Mouse (Mus musculus) embryo, embryonic 10 days (tissue): ENCODE measurements around the gene C1ql1.
"Not testable (repeated sequence)": the region's sequence is repeated elsewhere in the genome, so short reads cannot be mapped to it uniquely, and the experiment has no call there.

Experiments used
- DNase-seq: peaks from one replicate; pipeline ENCODE4 v3.0.0-alpha.2; 2015; ENCODE audit warnings: low spot score

The C1ql1 gene

DNA sequence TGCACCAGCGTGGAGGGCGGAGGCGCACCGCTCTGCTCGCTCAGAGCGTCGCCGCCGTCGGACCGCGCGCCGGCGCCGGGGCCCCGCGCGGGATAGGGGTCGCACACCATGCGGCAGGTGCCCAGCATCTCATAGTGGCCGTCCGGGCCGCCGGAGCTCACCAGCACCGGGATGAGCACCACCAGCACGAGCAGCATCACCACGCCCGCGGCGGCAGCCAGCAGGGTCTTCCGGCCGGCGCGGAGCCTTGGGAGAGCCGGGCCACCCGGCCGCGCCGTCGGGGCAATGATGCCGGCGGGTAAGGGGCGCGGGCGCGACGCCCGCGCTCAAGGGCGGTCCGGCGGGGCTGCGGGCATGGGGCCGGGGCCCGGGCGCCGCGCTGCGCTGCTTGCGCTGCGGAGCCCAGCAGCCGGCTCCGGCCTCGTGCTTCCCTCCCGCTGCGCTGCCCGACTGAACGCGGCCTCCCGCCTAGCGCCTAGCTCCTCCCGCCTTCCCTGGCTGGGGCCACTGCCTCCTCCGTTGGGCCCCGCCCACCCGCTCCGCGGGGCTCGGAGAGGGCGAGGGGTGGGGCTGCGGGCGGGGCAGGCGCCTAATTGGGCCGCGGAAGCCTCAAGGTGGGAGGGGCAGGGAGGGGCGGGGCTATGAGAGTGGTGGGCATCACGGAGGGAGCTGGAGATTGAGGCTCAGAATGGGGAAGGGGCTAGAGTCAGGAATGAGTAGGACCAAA, at the start of gene C1ql1:
Gene C1ql1, minus strand, starts transcription at position 424 of the 727 bp plus-strand sequence.
- DNase-seq, result peak; percentile 95

DNA sequence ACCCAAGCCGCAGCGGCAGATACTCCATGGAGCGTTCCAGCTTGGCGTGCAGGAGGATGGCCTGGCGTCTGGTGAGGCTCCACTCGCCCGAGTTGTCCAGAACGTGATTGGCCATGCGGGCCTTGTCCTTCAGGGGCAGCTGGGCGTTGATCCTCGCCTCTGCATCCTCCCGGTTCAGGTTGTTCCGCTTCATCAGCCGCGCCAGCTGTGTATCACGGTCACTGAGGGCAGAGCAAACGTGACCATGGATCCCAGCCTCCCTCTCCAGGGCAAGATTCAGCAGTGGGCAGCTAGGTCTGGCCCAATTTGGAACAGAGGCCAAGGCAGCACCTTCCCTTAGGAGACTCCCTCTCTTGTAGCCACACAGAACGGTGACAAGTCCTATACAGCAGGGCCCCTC, 48.5 kb upstream of the C1ql1 start:
- no peak for DNase-seq

DNA sequence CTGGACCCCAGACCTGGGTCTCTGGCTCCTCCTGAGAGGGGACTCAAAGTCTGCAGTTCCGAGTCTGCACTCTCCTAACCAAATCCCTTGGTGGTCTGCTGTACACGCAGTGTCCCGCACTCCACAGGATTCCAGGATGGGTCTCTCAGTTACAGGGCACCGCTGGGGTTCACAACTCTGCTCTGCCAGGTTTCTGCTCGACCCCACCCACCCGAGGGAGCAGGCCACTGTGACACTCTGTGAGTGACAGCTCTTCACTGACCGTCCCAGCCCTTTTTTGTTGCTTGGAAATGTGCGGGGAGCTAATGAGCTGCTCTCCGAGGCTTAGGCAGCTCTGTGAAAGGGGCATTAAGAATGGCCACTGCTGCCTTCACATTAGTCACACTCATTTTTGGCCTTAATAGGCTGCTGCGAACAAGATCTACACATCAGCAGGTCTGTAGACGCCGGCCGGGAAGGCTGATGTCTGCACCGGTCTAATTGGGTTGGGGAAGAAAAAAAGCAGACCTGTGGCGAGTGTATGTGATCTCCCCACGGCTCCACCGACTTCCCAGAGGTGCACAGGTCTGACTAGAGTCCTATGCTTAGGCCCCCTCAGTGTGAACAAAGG, 47.0 kb upstream of the C1ql1 start:
- DNase-seq, result peak; percentile 39

DNA sequence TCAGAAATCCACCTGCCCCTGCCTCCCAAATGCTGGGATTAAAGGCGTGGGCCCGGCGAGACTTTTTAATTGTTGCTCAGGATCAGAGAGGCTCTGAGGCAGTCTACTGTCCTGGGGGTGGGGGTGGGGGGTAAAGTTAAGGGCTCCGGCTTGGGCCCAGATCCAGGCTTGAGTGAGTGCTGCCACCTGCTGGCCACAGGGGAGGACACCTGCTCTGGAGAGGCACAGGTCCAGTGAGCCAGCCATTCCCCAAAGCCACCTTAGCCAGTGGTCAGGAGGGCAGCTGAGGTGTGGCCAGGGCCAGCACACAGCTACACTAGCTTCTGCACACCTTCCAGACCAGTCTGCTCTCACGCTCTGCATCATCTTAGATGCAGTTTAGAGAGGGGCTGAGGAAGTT, 46.5 kb upstream of the C1ql1 start:
- DNase-seq, result peak; percentile 89

DNA sequence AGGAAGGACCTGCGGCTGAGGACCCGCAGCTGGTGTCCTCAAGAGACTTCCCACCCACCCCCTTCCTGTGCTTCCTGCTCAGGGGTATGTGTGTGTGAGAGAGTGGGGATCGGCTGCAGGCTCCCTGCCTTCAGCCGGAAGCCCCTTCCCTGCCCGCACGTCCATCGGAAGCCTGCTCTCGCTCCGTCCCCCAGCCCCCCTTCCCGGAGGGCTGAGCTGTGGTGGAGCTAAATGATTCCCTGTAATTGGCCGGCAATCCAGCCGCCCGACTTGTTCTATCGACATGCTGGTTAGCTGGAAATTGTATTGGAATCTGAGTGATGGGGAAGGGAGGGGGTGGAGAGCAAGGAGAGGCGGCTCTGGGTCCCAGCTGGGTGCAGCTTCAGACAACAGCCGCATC, 45.2 kb upstream of the C1ql1 start:
- DNase-seq, result peak; percentile 57

DNA sequence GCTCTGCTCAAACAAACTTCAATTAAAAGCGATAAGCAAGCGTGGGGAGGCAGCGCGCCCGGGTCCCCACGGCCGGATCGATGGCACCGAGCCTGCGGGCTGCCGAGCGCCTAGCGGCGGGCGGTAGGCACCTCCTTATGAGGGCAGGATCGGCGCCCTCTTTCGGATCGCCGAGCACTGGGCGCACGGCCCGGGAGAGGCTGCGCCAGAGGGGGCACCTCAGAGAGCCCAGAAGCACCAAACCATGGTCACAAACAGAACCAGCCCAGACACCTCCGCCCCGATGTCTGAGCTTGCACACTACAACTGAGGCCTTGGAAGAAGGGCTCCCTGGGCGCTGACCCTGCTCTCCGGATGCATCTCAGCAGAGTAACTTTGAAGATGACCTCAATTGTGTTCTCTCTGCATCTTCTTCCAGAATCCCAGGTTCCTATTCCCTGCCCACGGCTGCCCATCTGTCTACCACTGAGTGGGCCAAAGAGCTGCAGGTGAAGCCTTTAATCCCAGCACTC, 43.7 kb upstream of the C1ql1 start:
- DNase-seq, result peak; percentile 62

DNA sequence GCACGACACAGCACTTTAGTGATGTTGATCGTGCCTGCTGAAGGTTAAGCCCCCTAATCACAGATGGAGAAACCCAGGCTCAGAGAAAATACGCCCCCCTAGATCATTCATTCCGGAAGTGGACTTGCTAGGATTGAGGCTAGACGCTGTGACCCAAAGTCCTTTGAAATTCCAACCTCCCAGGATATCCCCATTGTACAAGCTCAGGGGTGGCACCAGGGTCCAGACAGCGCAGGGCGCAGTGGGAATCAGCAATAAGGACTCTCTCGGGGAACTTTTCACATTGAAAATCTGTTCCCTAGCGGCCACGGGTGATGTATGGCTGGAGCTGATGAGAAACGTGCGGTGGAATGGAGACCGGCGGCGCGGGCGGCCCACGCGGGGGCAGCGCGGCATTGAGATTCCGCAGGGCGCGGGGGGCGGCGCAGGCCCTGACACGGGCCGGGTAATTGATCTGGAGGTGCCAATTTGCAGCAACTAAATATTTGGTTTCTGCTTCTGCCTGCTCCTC, 43.2 kb upstream of the C1ql1 start:
- no peak for DNase-seq

DNA sequence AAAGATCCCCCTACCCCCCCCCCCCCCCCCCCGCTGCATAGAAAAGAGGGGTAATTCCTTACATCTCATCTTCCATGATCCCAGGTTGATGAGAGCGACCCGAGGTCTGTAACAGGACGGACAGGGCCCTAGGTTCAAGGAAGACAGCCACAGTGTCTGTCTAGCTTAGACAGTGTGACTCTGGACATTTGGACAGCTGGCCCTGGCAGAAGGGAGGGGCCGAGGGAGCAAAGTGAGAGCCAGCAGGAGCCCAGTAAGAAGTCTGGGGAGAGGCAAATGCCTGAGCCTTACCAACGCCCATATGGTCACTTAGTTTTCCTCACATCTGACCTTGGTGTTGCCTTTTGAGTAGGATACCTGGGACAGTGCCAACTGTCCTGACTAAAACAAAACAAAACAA, 38.7 kb upstream of the C1ql1 start:
- DNase-seq, result peak; percentile 31

DNA sequence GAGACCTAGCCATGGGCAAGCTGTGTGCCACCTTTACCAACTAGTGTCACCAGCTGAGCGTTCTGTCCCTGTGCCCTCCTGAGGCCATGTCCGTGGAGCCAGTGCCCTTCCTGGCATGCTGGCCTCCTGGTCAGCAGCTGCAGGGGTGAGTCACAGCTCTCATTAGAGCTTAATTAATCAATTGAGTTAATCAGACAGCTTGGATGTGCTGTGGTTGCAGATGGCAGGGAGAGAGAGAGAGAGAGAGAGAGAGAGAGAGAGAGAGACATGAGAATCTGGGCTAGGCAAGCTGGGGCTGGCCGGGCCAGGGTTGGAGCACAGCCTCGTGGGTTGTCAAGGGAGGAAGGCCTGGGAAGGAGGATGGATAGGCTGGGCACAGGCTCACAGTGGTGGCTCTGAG, 38.1 kb upstream of the C1ql1 start:
- no peak for DNase-seq

DNA sequence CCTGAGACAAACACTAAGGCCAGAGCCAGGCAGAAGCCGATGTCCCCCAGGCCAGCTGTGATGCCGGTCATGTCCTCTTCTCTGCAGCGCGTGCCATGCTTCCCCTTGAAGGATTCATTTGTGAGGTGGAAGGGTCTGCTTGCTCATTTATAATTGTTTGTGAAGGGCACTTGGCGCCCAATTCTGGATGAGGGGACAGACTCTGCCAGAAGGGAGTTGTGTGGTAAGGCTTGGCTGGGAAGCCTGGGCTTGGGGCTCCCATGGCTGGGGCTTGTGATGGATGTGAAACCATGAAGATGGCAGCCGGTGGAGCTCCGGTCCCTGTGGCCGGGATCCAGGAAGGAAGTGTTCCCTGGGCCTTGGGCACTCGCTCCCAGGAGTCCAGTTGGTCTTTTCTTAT, 37.6 kb upstream of the C1ql1 start:
- DNase-seq, result no peak

DNA sequence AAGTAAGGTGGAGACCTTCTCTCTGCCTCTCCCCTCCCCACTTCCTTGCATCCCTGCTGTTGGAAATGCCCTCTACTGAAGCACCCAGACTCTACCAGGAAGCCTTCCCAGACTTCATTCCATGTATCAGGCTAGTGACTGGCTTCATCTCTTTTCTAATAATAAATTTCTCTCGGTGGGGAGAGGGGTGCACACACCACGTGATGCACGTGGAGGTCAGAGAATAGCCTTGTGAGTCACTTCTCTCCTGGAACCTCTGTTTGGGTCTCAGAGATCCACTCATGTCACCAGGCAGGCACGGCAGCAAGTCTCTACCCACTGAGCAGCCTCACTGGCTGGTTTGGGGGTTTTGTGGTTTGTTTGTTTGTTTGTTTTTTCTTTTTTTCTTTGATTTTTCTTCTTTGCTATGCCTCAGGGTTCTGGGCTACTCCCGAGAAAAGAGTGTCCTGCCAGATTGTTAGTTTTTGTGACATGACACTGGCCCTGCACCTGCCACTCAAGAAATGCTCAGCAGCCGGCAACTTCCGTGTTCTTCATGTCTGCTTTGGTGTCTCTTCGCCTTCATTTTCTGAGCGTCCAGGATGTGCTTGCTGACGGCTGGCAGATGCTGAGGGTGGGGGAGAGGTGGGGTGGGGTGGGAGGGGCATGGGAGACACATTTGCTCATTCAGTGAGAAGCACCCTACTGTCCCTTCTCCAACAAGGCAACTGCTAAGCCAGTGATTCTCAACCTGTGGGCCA, 34.8 kb upstream of the C1ql1 start:
- no peak for DNase-seq

DNA sequence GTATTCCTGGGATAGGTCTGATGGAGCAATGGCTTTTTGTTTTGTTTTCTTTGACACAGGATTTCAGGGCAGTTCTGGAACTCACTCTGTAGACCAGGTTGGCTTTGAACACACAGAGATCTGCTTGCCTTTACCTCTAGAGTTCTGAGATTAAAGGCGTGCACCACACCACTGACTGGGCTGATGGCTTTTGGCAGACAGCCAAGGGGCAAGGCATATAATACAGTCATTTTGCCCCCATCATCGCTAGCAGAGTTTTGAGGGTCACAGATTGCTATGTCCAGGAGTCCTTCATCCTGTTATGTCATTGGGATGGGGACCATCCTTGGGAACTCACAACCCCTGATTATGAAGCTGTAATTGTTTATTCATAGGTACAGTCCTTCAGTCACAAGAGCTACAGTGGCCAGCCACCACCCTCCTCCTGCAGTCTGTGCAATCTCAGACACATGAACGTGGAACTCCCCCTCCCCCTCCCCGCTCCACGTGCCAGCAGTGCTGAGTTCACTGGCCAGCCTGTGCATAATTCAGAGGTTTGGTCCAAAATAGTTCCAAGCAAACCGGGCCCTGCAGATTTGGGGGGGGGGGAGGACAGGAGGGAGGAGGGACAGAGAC, 31.7 kb upstream of the C1ql1 start:
- no peak for DNase-seq

DNA sequence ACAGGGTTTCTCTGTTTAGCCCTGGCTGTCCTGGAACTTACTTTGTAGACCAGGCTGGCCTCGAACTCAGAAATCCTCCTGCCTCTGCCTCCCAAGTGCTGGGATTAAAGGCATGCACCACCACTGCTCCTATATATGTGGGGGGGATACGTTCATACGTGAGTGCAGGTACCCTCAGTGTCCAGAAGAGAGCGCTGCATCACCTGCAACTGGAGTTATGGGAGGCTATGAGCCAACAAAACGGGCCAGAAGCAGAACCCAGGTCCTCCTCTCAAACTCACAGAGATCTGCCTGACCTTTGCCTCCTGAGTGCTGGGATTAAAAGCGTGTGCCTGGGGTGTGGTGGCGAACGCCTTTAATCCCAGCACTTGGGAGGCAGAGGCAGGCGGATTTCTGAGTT, 29.5 kb upstream of the C1ql1 start:
- not testable (repeated sequence) for DNase-seq

DNA sequence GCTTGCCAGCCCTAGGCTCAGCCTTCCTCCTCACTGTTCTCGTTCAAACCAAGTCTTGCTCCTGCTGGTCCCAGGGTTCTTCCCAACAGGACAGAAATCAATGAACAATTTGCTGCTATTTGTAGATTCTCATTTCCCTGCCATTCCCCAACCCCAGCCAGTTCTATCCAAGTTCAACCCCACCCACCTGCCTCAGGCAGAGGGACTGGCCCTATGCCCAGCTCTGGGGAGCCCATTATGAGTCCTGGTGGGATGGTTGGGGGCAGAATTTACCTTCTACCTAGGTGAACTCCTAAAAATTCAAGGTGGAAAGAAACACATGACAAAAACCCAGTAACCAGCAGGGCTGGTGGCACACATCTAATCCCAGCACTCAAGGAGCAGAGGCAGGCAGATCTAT, 25.8 kb upstream of the C1ql1 start:
- no peak for DNase-seq

DNA sequence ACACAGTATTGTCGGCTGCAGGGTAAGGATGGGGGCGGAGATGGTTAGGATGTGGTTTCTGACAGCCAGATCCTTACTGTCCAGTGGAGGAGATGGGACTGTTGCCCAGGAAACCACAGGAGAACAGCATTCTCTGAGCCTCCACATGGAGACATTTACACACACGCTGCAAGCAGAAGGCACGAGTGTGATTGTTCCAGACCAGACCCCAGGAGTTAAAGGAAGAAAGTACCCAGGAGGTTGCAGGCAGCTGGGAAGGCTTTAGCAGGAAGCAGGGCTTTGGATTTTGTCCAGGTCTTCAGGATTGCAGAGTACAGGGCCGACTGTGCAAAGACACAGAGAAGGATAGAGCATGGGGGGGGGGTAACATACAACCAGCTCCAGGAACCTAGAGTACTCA, 25.1 kb upstream of the C1ql1 start:
- DNase-seq, result no peak

DNA sequence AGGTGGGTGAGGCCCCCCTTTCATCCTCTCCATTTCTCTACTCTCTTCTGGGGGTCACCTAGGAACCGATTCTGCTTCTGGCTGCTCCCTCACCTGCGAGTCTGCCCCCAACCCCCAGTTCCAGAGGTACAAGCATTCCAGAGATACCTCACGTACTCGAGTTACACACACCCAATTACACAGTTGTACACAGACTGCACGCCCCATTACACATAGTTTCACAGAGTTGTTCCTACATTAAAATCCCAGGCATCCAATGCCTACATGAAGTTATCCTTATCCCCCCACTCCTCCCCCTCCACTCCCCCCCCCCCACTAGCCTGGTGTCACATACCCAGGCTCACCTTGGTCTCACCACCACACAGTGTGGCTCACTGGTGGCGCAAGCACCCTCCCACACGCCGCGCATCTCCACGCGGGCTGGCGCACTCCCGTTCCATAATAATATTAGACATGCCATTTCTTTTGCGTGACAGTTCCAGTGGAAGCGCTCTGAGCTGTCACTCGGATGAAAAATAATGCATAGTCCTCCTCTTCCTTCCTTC, 18.1 kb upstream of the C1ql1 start:
- no peak for DNase-seq

DNA sequence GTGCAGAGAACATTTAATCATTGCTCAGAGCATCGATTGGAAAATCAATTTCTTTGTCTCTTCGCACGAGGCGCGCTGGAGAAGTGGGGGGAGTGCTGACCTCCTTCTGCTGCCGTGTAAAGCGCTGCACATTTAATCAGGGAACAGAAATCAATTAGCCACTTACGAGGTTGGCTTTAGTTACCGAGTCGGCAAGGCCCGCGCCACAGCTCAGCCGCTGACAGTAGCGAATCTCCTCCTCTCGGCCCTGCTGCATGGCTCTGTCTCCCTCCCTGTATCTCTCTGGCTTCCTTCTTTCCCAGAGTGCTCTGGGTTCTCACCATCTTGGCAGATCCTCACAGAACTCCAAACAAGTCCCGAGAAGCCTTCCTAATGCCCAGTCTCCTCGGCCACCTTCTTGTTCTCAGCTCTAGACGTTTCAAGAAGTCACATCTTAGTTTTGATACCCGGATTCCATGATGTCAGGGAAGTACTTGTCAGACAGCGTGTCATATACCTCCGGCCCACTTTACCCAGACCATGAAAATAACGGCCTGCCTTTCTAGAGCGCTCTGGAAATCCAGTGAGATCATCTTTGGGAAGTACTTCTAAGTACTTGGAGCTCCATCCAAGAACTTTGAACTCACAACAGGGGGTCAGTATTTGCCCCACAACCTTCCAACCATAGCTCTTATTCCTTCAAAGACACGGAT, 17.5 kb upstream of the C1ql1 start:
- peak; percentile 53 for DNase-seq

DNA sequence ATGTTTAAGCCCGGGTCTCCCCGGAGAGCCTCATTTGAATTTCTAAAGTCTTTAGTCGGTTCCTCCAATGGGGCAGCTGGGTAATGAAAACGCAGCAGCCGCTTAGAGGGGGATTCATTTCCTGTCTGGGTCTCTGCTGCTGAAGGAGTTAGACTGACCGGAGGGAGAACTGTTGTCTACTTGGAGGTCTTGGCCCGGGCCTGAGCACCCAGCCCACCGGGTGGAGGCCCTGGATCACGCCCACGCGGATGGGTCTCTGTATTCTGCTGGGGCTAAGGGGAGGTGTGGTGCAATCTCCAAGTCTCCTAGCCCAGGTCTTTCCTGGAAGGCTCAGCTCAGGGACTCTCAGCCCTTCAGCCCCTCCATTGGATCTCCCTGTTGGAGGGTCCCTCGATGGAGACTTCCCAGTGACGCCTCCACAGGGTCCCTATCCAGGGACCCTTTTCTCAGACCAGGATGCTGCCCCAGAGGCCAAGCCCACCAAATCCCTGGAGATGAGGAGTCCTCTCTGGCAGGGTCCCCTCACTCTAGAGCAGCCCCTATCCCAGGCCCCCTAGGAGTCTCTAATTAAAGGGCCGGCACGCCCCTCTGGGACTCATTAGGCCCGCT, 16.9 kb upstream of the C1ql1 start:
- DNase-seq, result peak; percentile 50

DNA sequence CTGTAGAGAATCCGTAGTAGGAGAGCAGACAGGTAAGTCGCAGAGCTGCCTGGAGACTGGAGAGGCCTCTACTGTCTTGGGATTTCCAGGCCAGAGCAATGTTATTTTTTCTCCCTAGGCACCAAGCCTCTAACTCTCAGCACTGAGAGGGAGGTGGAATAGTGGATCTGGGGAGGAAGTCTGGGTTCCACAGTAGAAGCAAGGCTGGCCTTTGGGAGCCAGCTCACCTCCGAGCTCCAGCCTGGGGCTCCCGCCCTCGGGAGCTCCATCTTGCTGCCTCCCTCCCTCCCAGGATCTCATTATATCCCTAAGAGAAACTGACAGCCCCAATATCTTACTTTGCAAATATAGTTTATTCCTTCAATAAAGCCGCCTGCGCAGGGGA, 16.4 kb upstream of the C1ql1 start:
- DNase-seq, result no peak

DNA sequence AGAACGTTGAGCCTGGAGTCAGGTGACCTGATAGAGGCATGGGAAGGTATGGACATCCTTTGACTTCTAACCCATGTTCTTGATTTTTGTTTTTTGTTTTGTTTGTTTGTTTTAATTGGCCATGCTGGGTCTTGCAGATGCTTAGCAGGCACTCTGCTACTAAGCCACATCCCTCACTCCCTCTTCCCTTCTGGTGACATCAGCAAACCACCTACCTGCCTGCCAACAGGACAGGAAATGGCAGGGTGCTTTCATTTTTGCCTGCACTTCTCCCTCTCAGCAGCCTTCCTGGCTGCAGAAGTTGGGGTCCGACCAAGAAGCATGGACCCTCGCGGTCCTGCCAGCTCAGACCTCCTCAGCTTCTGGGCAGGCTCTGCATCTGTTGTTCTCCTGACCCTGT, 14.6 kb upstream of the C1ql1 start:
- no peak for DNase-seq

DNA sequence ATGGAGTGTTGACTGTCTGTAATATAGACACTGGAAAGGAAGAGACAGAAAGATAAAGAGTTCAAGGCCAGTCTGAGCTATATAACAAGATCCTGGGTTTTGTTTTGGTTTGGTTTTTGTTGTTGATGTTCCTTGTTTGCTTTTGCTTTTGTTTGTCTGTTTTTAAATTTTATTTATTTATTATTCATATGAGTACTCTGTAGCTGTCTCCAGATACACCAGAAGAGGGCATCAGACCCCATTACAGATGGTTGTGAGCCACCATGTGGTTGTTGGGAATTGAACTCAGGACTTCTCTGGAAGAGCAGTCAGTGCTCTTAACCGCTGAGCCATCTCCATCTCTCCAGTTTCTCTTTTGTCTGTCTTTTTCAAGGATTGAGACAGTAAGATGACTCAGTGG, 12.4 kb upstream of the C1ql1 start:
- no peak for DNase-seq
